Mouse (Mus musculus) stomach, postnatal 0 days (tissue): ENCODE results near the gene Proser3.
"Not testable (repeated sequence)": the region's sequence is repeated elsewhere in the genome, so short reads cannot be mapped to it uniquely, and the experiment has no call there.

Experiments
- CTCF ChIP-seq: IDR thresholded peaks from 2 replicates; pipeline ENCODE4 v1.5.1; 2016; ENCODE audit warnings: antibody characterized with exemption, low read depth, mild to moderate bottlenecking, moderate library complexity
- EP300 ChIP-seq: optimal IDR thresholded peaks from 2 replicates; pipeline ENCODE3; 2016; ENCODE audit warnings: antibody characterized with exemption

DNA sequence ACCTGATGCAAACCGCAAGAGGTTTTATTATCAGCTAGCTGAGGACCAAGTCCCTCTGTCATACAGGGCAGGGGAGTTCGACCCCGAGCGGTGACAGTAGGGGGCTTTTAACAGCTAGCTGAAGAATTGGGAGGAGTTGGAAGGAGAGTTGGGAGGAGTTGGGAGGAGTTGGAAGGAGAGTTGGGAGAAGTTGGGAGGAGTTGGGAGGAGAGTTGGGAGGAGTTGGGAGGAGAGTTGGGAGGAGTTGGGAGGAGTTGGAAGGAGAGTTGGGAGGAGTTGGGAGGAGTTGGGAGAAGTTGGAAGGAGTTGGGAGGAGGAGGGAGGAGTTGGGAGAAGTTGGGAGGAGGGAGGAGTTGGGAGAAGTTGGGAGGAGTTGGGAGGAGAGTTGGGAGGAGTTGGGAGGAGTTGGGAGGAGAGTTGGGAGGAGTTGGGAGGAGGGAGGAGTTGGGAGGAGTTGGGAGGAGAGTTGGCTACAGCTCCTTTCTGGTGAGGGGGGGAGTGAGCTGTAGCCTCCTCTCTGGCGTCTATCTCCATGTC, 56.5 kb downstream of the Proser3 start:
- TF ChIP-seq CTCF, EP300: not testable (repeated sequence)
